Comparison of ENCODE assay signal across 8 mouse cellular contexts in genomic region chr12:119981731-119982130, GRCm38 (mm10). TPM values are rescaled to one million over a fixed set of nuclear protein-coding genes. Genes with fewer than 3 reads are reported as not detected.
DNase-seq lines count a peak whose midpoint lies in the region; ATAC-seq lines count a peak whose summit lies in the region.

No protein-coding gene starts in this region.

- no peak overlapping the region for H3K4me2 ChIP-seq in heart, embryonic 12.5 days

- ATAC-seq in heart, embryonic 12.5 days (ENCODE audit: insufficient number of reproducible peaks, low FRiP score), result no peak

- no peaks in the 10 kb centered on the region for H3K27me3 ChIP-seq in heart, embryonic 12.5 days (replicated peaks)

- H3K36me3 ChIP-seq in heart, embryonic 12.5 days, result no peaks in the 10 kb centered on the region

- H3K9me3 ChIP-seq in heart, embryonic 12.5 days (replicated peaks), result no peaks in the 10 kb centered on the region

- no peak overlapping the region for H3K27ac ChIP-seq in heart, embryonic 12.5 days (ENCODE audit: poor library complexity, severe bottlenecking)

- peak; percentile 41 for DNase-seq in heart, adult 8-10 months (ENCODE audit: low spot score)
- DNase-seq in urinary bladder, postnatal 36 days (ENCODE audit: low spot score in 2 of 2), result peak; percentile 4 to 5
- no peak for DNase-seq in urinary bladder, postnatal 10 days (ENCODE audit: low spot score)
- peak; percentile 43 for DNase-seq in embryo, embryonic 9.5 days (ENCODE audit: extremely low spot score)
- peak; percentile 54 for DNase-seq in kidney, postnatal 10 days
- peak; percentile 63 for DNase-seq in mesoderm, embryonic 11.5 days (ENCODE audit: low read depth, low spot score)
- DNase-seq in ovary, postnatal 36 days (ENCODE audit: low spot score), result no peak

- H3K4me3 ChIP-seq in heart, embryonic 12.5 days, result no peak overlapping the region

- H3K9ac ChIP-seq in heart, embryonic 12.5 days, result no peak overlapping the region

- no peaks in the 10 kb centered on the region for H3K4me1 ChIP-seq in heart, embryonic 12.5 days (replicated peaks)

- WGBS in heart, embryonic 12.5 days, result 0% methylated on average over 2 of the region's 2 CpGs

RNA-seq across cellular contexts. Expression of gene Tmem196, which starts 36.1 kb away (rescaled TPM):
- 1 to 10 TPM in 2 of 4 experiments, under 1 TPM in 2; 0.44 to 1.7 (median 1.1) TPM for total RNA-seq in heart, adult 8-10 months (2022)
- 1.8 and 2.4 TPM in 2 replicates for polyA plus RNA-seq in heart, embryonic 12.5 days (2016; fragmentation: Nextera tagmentation; extraction: Ambion mirVana)

Comparison
In these comparisons a context has a peak if more than half of its experiments do, and no peak if none do; other contexts are left out.
1. DNase-seq: peak in heart, adult 8-10 months (single experiment), urinary bladder, postnatal 36 days (2 of 2), embryo, embryonic 9.5 days (single experiment), kidney, postnatal 10 days (single experiment) and mesoderm, embryonic 11.5 days (single experiment); none in urinary bladder, postnatal 10 days (single experiment) and ovary, postnatal 36 days (single experiment).